Mouse (Mus musculus): ENCODE measurements around the gene Ccdc191. TPM values are rescaled to one million over a fixed set of nuclear protein-coding genes. Genes with fewer than 3 reads are reported as not detected.

Gene Ccdc191
- polyA plus RNA-seq, 1 experiment: 8.2 TPM

- H3K4me3 ChIP-seq (ENCODE audit: insufficient read depth, low read depth, low read length): no peak overlapping the region
Observed at GRCm38 (mm10) chr16:43986299-43986698, 96.7 kb downstream of the Ccdc191 start.

GRCm38 (mm10) chr16:43994623-43995022 is 105.0 kb downstream of the Ccdc191 start:
- no peak overlapping the region for H3K27ac ChIP-seq (replicated peaks; ENCODE audit: low read depth, low read length)
- H3K4me1 ChIP-seq (ENCODE audit: control insufficient read depth, insufficient read depth, insufficient read length, low read length): no peaks in the 10 kb centered on the region
- H3K4me3 ChIP-seq (ENCODE audit: insufficient read depth, low read depth, low read length): no peak overlapping the region

More at GRCm38 (mm10) chr16:43986299-43986698, 96.7 kb downstream of the Ccdc191 start:
- no peak overlapping the region for H3K27ac ChIP-seq (replicated peaks; ENCODE audit: low read depth, low read length)
- H3K4me1 ChIP-seq (ENCODE audit: control insufficient read depth, insufficient read depth, insufficient read length, low read length): no peaks in the 10 kb centered on the region

GRCm38 (mm10) chr16:43999111-43999510 is 109.5 kb downstream of the Ccdc191 start:
- H3K4me1 ChIP-seq (ENCODE audit: control insufficient read depth, insufficient read depth, insufficient read length, low read length): no peaks in the 10 kb centered on the region
- H3K4me3 ChIP-seq (ENCODE audit: insufficient read depth, low read depth, low read length): peak overlapping the region; percentile 34
- no peak overlapping the region for H3K27ac ChIP-seq (replicated peaks; ENCODE audit: low read depth, low read length)

GRCm38 (mm10) chr16:43999541-43999940 is 109.9 kb downstream of the Ccdc191 start:
- H3K4me3 ChIP-seq (ENCODE audit: insufficient read depth, low read depth, low read length): no peak overlapping the region
- H3K4me1 ChIP-seq (ENCODE audit: control insufficient read depth, insufficient read depth, insufficient read length, low read length): no peaks in the 10 kb centered on the region
- H3K27ac ChIP-seq (replicated peaks; ENCODE audit: low read depth, low read length): no peak overlapping the region

GRCm38 (mm10) chr16:44002086-44002485 is 112.5 kb downstream of the Ccdc191 start:
- H3K27ac ChIP-seq (replicated peaks; ENCODE audit: low read depth, low read length): no peak overlapping the region
- no peak overlapping the region for H3K4me3 ChIP-seq (ENCODE audit: insufficient read depth, low read depth, low read length)
- H3K4me1 ChIP-seq (ENCODE audit: control insufficient read depth, insufficient read depth, insufficient read length, low read length): no peaks in the 10 kb centered on the region

- no peaks in the 10 kb centered on the region for H3K4me1 ChIP-seq (ENCODE audit: control insufficient read depth, insufficient read depth, insufficient read length, low read length)
- no peak overlapping the region for H3K4me3 ChIP-seq (ENCODE audit: insufficient read depth, low read depth, low read length)
- no peak overlapping the region for H3K27ac ChIP-seq (replicated peaks; ENCODE audit: low read depth, low read length)
Observed at GRCm38 (mm10) chr16:44011010-44011409, 121.4 kb downstream of the Ccdc191 start.

Other genes with a start within 250 kb of the Ccdc191 start
- not detected in 2 replicates for gene Tigit, start 225.7 kb upstream of the Ccdc191 start, polyA plus RNA-seq (2012; ENCODE audit: insufficient read depth, insufficient read length, missing spikeins)
- not detected in 2 replicates for gene Drd3, start 135.8 kb upstream of the Ccdc191 start, polyA plus RNA-seq (2012; ENCODE audit: insufficient read depth, insufficient read length, missing spikeins)
- gene Qtrt2, start 37.0 kb downstream of the Ccdc191 start, polyA plus RNA-seq (2012; ENCODE audit: insufficient read depth, insufficient read length, missing spikeins): 6.6 and 7.2 TPM in 2 replicates
- gene Zdhhc23, start 90.0 kb downstream of the Ccdc191 start, polyA plus RNA-seq (2012; ENCODE audit: insufficient read depth, insufficient read length, missing spikeins): 0.40 and 0.46 TPM in 2 replicates
- gene Gramd1c, start 173.5 kb downstream of the Ccdc191 start, polyA plus RNA-seq (2012; ENCODE audit: insufficient read depth, insufficient read length, missing spikeins): 5.2 and 5.4 TPM in 2 replicates
- 55.9 and 66.0 TPM in 2 replicates for gene Atp6v1a, start 249.9 kb downstream of the Ccdc191 start, polyA plus RNA-seq (2012; ENCODE audit: insufficient read depth, insufficient read length, missing spikeins)